Mouse (Mus musculus) stomach, embryonic 15.5 days (tissue): ENCODE data around the gene Crtc1. TPM values are rescaled to one million over a fixed set of nuclear protein-coding genes. Genes with fewer than 3 reads are reported as not detected.

Experiments used
- ATAC-seq: fragments of 200-750 bp; cut with Nextera tagmentation; 2 replicates; pipeline ENCODE4 v1.8.0; 2017; ENCODE audit warnings: low read depth, moderate number of reproducible peaks, moderate TSS enrichment; ENCODE audit not compliant: insufficient read depth, low FRiP score
- H3K27ac ChIP-seq: fragments of 300-500 bp; sonication (generic); 2 replicates; pipeline ENCODE4 v1.5.1; 2015; ENCODE audit warnings: mild to moderate bottlenecking, inconsistent platforms
- H3K27me3 ChIP-seq: fragments of 300-500 bp; sonication (generic); replicated peaks from 2 replicates; pipeline ENCODE4 v1.6.1; 2015; ENCODE audit warnings: inconsistent platforms
- H3K36me3 ChIP-seq: fragments of 300-500 bp; sonication (generic); 2 replicates; pipeline ENCODE4 v1.6.1; 2015; ENCODE audit warnings: inconsistent platforms
- H3K4me1 ChIP-seq: fragments of 300-500 bp; sonication (generic); 2 replicates; pipeline ENCODE4 v1.6.1; 2015; ENCODE audit warnings: inconsistent platforms
- H3K4me2 ChIP-seq: fragments of 300-500 bp; sonication (generic); 2 replicates; pipeline ENCODE4 v1.6.1; 2015; ENCODE audit warnings: mild to moderate bottlenecking, inconsistent platforms
- H3K4me3 ChIP-seq: fragments of 300-500 bp; sonication (generic); replicated peaks from 2 replicates; pipeline ENCODE4 v1.5.1; 2015; ENCODE audit warnings: inconsistent platforms
- H3K9ac ChIP-seq: fragments of 300-500 bp; sonication (generic); 2 replicates; pipeline ENCODE4 v1.6.1; 2015; ENCODE audit warnings: inconsistent platforms
- H3K9me3 ChIP-seq: fragments of 300-500 bp; sonication (generic); 2 replicates; pipeline ENCODE4 v1.6.1; 2016; ENCODE audit warnings: inconsistent platforms
- WGBS: fragments of 180-500 bp; shearing (Covaris S2); methylation state at CpG from one replicate; pipeline ENCODE4 v1.1.7; 2015; 5-methylcytosine and 5-hydroxymethylcytosine counted together
- polyA plus RNA-seq: library from polyadenylated mRNA; unstranded; fragments of >200 nt; fragmentation: Nextera tagmentation; extraction: Ambion mirVana; gene quantifications from 2 replicates; pipeline ENCODE4 v1.2.1, GENCODE M21; 2015

Gene Crtc1
- 15.4 and 18.8 TPM in 2 replicates for polyA plus RNA-seq

GRCm38 (mm10) chr8:70439055-70439847, at the start of gene Crtc1:
Crtc1 (minus strand) TSS chr8:70439579.
- Histone ChIP-seq H3K4me3 (peak within 1 kb of the TSS; percentile 59), H3K9me3 (no peaks in the 10 kb centered on the region), H3K4me1 (peaks cover 17% of the 10 kb centered on the region), H3K4me2 (peak within 1 kb of the TSS; percentile 79), H3K27me3 (no peaks in the 10 kb centered on the region), H3K36me3 (no peaks in the 10 kb centered on the region), H3K27ac (peak within 1 kb of the TSS; percentile 67), H3K9ac (peak within 1 kb of the TSS; percentile 13; the same call in 1 of the 2 replicates)
- peak; percentile 98 for ATAC-seq
- WGBS: under 1% methylated on average over 70 of the region's 70 CpGs

GRCm38 (mm10) chr8:70488931-70489470, 49.6 kb upstream of the Crtc1 start:
- WGBS: 6% methylated on average over 14 of the region's 14 CpGs

GRCm38 (mm10) chr8:70487993-70488796, 48.8 kb upstream of the Crtc1 start:
- H3K9me3 ChIP-seq: no peaks in the 10 kb centered on the region
- H3K36me3 ChIP-seq: no peaks in the 10 kb centered on the region
- H3K4me1 ChIP-seq: peaks cover 42% of the 10 kb centered on the region
- 6% methylated on average over 55 of the region's 55 CpGs for WGBS
- peak; percentile 25; the same call in 1 of the 2 replicates for ATAC-seq
- peak overlapping the region; percentile 26; the same call in 1 of the 2 replicates for H3K27ac ChIP-seq
- H3K27me3 ChIP-seq: peaks cover 86% of the 10 kb centered on the region
- H3K4me3 ChIP-seq: peak overlapping the region; percentile 36
- peak overlapping the region; percentile 65 for H3K4me2 ChIP-seq
- H3K9ac ChIP-seq: no peak overlapping the region

More at GRCm38 (mm10) chr8:70488931-70489470, 49.6 kb upstream of the Crtc1 start:
- Histone ChIP-seq H3K9me3 (no peaks in the 10 kb centered on the region), H3K27me3 (peaks cover 94% of the 10 kb centered on the region), H3K4me3 (peak overlapping the region; percentile 36), H3K4me2 (peak overlapping the region; percentile 65), H3K9ac (no peak overlapping the region), H3K4me1 (peaks cover 50% of the 10 kb centered on the region), H3K27ac (peak overlapping the region; percentile 26; the same call in 1 of the 2 replicates), H3K36me3 (no peaks in the 10 kb centered on the region)
- no peak for ATAC-seq

GRCm38 (mm10) chr8:70486941-70487520, 47.7 kb upstream of the Crtc1 start, which contains the start of gene Tmem59l:
Tmem59l (minus strand) TSS chr8:70487358.
- no peaks in the 10 kb centered on the region for H3K36me3 ChIP-seq
- WGBS: 9% methylated on average over 33 of the region's 33 CpGs
- no peak within 1 kb of the TSS for H3K27ac ChIP-seq
- H3K4me2 ChIP-seq: peak within 1 kb of the TSS; percentile 65
- no peaks in the 10 kb centered on the region for H3K9me3 ChIP-seq
- peaks cover 33% of the 10 kb centered on the region for H3K4me1 ChIP-seq
- H3K27me3 ChIP-seq: peaks cover 77% of the 10 kb centered on the region
- no peak for ATAC-seq
- no peak within 1 kb of the TSS for H3K9ac ChIP-seq
- peak within 1 kb of the TSS; percentile 36 for H3K4me3 ChIP-seq

- peaks cover 70% of the 10 kb centered on the region for H3K27me3 ChIP-seq
- H3K36me3 ChIP-seq: no peaks in the 10 kb centered on the region
- H3K27ac ChIP-seq: no peak overlapping the region
- peaks cover 29% of the 10 kb centered on the region for H3K4me1 ChIP-seq
- H3K4me2 ChIP-seq: no peak overlapping the region
- no peaks in the 10 kb centered on the region for H3K9me3 ChIP-seq
- no peak for ATAC-seq
- H3K4me3 ChIP-seq: no peak overlapping the region
- no peak overlapping the region for H3K9ac ChIP-seq
- WGBS: 63% methylated on average over 7 of the region's 7 CpGs
These were observed 46.9 kb upstream of the Crtc1 start for GRCm38 (mm10) chr8:70486191-70486681.

GRCm38 (mm10) chr8:70482943-70483342, 43.6 kb upstream of the Crtc1 start:
- Histone ChIP-seq H3K27me3 (peaks cover 37% of the 10 kb centered on the region), H3K36me3 (no peaks in the 10 kb centered on the region), H3K4me1 (peaks cover 8% of the 10 kb centered on the region; the same call in 1 of the 2 replicates), H3K27ac (no peak overlapping the region), H3K9ac (no peak overlapping the region), H3K4me3 (no peak overlapping the region), H3K4me2 (no peak overlapping the region), H3K9me3 (no peaks in the 10 kb centered on the region)
- ATAC-seq: no peak
- 56% methylated on average over 2 of the region's 2 CpGs for WGBS

- Histone ChIP-seq H3K9ac (no peak overlapping the region), H3K4me3 (no peak overlapping the region), H3K27ac (no peak overlapping the region), H3K27me3 (peaks cover 30% of the 10 kb centered on the region), H3K36me3 (no peaks in the 10 kb centered on the region), H3K4me1 (peaks cover 8% of the 10 kb centered on the region; the same call in 1 of the 2 replicates), H3K9me3 (no peaks in the 10 kb centered on the region), H3K4me2 (no peak overlapping the region)
- ATAC-seq: no peak
- WGBS: 72% methylated on average over 3 of the region's 3 CpGs
These were observed 42.5 kb upstream of the Crtc1 start for GRCm38 (mm10) chr8:70481908-70482307.

- peak overlapping the region; percentile 62 for H3K4me3 ChIP-seq
- 3% methylated on average over 21 of the region's 21 CpGs for WGBS
- H3K4me2 ChIP-seq: peak overlapping the region; percentile 80
- no peak overlapping the region for H3K9ac ChIP-seq
- H3K9me3 ChIP-seq: no peaks in the 10 kb centered on the region
- peaks cover 16% of the 10 kb centered on the region; the same call in 1 of the 2 replicates for H3K4me1 ChIP-seq
- H3K36me3 ChIP-seq: 0 out of 2 replicates have a peak, but pooled peaks cover 3% of the 10 kb centered on the region
- peak overlapping the region; percentile 75 for H3K27ac ChIP-seq
- peak; percentile 35 for ATAC-seq
- 0 out of 2 replicates have a peak, but pooled peaks cover 4% of the 10 kb centered on the region for H3K27me3 ChIP-seq
These were observed 38.0 kb upstream of the Crtc1 start for GRCm38 (mm10) chr8:70477269-70477982.

GRCm38 (mm10) chr8:70476333-70477268, 37.2 kb upstream of the Crtc1 start, which contains the start of gene Klhl26:
Klhl26 (minus strand) TSS chr8:70476968.
- peak; percentile 92 for ATAC-seq
- Histone ChIP-seq H3K4me1 (peaks cover 13% of the 10 kb centered on the region; the same call in 1 of the 2 replicates), H3K4me3 (peak within 1 kb of the TSS; percentile 62), H3K27ac (peak within 1 kb of the TSS; percentile 75), H3K27me3 (no peaks in the 10 kb centered on the region), H3K9ac (peak within 1 kb of the TSS; percentile 75), H3K9me3 (no peaks in the 10 kb centered on the region), H3K4me2 (peak within 1 kb of the TSS; percentile 80), H3K36me3 (0 out of 2 replicates have a peak, but pooled peaks cover 3% of the 10 kb centered on the region)
- under 1% methylated on average over 53 of the region's 53 CpGs for WGBS

GRCm38 (mm10) chr8:70471856-70472255, 32.5 kb upstream of the Crtc1 start:
- H3K36me3 ChIP-seq: 0 out of 2 replicates have a peak, but pooled peaks cover 3% of the 10 kb centered on the region
- no peak overlapping the region for H3K27ac ChIP-seq
- no peak overlapping the region for H3K9ac ChIP-seq
- H3K4me1 ChIP-seq: peaks cover 20% of the 10 kb centered on the region
- no peaks in the 10 kb centered on the region for H3K9me3 ChIP-seq
- no peak overlapping the region for H3K4me2 ChIP-seq
- ATAC-seq: no peak
- 96% methylated on average over 7 of the region's 7 CpGs for WGBS
- H3K27me3 ChIP-seq: no peaks in the 10 kb centered on the region
- no peak overlapping the region for H3K4me3 ChIP-seq
